Mouse (Mus musculus) E14TG2a.4 (cell line): ENCODE measurements around the gene Colec11.

ENCODE experiments used
- H3K27me3 ChIP-seq: 2 replicates; pipeline ENCODE4 v1.6.1; 2014; ENCODE audit warnings: low read length, control low read depth; ENCODE audit not compliant: insufficient read depth
- H3K36me3 ChIP-seq: 2 replicates; pipeline ENCODE4 v1.6.1; 2014; ENCODE audit warnings: low read length, control low read depth; ENCODE audit not compliant: insufficient read depth
- H3K4me1 ChIP-seq: replicated peaks from 2 replicates; pipeline ENCODE4 v1.6.1; 2014; ENCODE audit warnings: low read depth, low read length, control low read depth
- H3K4me3 ChIP-seq: replicated peaks from 2 replicates; pipeline ENCODE4 v1.5.1; 2014; ENCODE audit warnings: mild to moderate bottlenecking, low read length
- H3K9me3 ChIP-seq: 2 replicates; pipeline ENCODE4 v1.6.1; 2014; ENCODE audit warnings: low read length, control low read depth
- CTCF ChIP-seq: conservative IDR thresholded peaks from 2 replicates; pipeline ENCODE4 v1.5.1; 2014; ENCODE audit warnings: low read length
- NANOG ChIP-seq: IDR thresholded peaks from 2 replicates; pipeline ENCODE4 v1.6.1; 2014; ENCODE audit warnings: borderline replicate concordance, low read length, mixed read lengths
- POU5F1 ChIP-seq: IDR thresholded peaks from 2 replicates; pipeline ENCODE4 v1.6.1; 2014; ENCODE audit warnings: low read length, borderline replicate concordance

Gene Colec11

DNA sequence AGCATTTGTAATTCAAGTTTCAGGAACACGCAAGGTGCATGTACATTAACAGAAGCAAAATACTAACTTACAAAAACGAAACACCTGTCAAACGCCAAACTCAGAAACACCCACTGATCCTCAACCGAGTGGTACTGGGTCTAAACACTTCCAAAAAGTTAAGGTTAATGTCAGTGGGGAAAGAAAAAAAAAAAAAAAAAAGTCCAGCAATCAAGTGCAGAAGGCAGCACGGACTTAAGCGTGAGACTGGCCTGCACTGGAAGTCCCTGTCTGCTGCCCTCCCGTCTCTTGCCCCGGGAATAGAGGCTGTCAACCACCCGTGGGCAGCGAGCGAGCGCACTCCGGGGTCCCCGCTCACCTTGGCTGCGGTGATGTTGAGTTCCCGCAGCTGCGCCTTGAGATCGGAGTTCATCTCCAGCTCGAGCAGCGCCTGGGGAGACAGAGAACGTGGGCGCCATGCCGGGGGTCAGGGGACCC lies 11.9 kb upstream of the Colec11 start:
- peak overlapping the region; percentile 94 for H3K4me3 ChIP-seq
- H3K9me3 ChIP-seq: no peaks in the 10 kb centered on the region
- H3K4me1 ChIP-seq: peaks cover 34% of the 10 kb centered on the region
- peaks cover 50% of the 10 kb centered on the region for H3K36me3 ChIP-seq
- TF ChIP-seq CTCF (no peak), POU5F1 (no peak), NANOG (no peak)
- H3K27me3 ChIP-seq: no peaks in the 10 kb centered on the region

DNA sequence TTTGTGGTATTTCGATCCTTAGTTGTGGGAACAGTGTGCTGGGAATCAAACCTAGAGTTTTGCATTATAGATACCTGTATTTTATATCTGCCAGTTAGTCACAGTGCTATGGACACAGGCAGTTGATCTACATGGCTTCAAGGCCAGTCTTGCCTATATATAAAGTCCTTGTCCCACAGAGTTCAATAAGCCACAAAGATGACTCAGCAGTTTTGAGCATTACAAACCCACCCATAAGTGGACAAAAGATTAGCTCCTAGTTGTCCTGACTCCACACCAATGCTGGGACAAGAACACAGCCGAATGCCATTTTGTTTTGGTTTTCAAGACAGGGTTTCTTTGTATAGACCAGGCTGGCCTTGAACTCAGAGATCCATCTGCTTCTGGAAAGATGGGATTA lies 5.3 kb upstream of the Colec11 start:
- peaks cover 41% of the 10 kb centered on the region for H3K4me1 ChIP-seq
- TF ChIP-seq NANOG (no peak), POU5F1 (no peak), CTCF (no peak)
- no peaks in the 10 kb centered on the region for H3K9me3 ChIP-seq
- no peaks in the 10 kb centered on the region for H3K27me3 ChIP-seq
- peaks cover 53% of the 10 kb centered on the region for H3K36me3 ChIP-seq
- H3K4me3 ChIP-seq: no peak overlapping the region

DNA sequence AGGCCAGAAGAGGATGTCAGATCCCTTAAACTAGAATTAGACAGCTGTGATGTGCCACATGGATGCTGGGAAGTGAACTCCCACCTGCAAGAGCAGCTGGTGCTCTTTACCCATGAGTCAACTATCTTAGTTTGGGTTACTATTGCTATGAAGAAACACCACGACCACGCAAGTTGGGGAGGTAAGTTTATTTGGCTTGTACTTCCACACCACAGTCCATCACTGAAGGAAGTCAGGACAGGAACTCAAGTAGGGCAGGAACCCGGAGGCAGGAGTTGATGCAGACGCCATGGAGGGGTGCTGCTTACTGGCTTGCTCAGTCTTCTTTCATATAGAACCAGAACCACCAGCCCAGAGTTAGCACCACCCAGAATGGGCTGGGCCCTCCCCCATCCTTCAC lies 3.9 kb upstream of the Colec11 start:
- TF ChIP-seq POU5F1 (no peak), NANOG (no peak), CTCF (no peak)

DNA sequence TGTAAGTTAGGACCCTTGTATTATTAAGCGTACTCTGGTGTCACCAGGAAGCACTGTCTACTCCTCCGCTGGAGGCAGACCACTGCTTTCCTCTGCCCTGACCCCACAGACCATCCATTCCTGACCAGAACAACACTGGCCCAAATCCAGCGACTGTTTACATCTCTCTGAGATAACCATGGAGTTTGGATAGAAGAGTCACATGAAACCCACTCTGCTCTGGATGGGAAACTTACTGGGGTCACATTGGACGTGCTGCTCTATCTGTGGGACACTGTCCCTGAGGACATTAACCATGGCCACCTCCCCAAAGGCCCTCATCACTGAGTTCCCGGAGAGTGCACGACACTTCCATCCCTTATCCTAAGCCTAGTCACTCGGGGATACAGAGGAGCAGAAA lies 2.2 kb upstream of the Colec11 start:
- TF ChIP-seq POU5F1: no peak
- no peak for TF ChIP-seq CTCF
- no peak for TF ChIP-seq NANOG
- peaks cover 23% of the 10 kb centered on the region for H3K36me3 ChIP-seq
- H3K4me3 ChIP-seq: no peak overlapping the region
- no peaks in the 10 kb centered on the region for H3K9me3 ChIP-seq
- peaks cover 13% of the 10 kb centered on the region for H3K4me1 ChIP-seq
- H3K27me3 ChIP-seq: no peaks in the 10 kb centered on the region

More for the DNA sequence above, 3.9 kb upstream of the Colec11 start:
- Histone ChIP-seq H3K27me3 (no peaks in the 10 kb centered on the region), H3K4me3 (no peak overlapping the region), H3K9me3 (no peaks in the 10 kb centered on the region), H3K36me3 (peaks cover 40% of the 10 kb centered on the region), H3K4me1 (peaks cover 29% of the 10 kb centered on the region)

DNA sequence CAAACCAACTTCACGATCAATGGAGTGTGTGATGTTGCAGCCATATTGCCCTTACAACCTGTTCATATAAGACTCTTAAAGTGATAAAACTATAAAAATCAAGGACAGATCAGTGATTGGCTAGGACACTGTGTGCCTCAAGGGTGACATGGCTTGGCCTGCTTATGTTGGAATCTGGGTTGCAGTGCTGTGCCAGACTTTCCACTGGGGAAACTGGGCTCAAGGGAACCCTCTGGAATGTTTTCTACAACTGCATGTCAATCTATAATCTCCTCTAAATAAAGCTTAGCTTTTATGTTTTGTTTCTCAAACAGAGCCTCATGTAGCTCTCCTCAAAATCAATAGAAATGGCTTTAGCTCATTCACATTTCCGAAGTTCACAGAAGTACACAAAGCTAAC lies 1.1 kb upstream of the Colec11 start:
- H3K9me3 ChIP-seq: no peaks in the 10 kb centered on the region
- TF ChIP-seq NANOG: no peak
- no peak for TF ChIP-seq POU5F1
- no peak for TF ChIP-seq CTCF

DNA sequence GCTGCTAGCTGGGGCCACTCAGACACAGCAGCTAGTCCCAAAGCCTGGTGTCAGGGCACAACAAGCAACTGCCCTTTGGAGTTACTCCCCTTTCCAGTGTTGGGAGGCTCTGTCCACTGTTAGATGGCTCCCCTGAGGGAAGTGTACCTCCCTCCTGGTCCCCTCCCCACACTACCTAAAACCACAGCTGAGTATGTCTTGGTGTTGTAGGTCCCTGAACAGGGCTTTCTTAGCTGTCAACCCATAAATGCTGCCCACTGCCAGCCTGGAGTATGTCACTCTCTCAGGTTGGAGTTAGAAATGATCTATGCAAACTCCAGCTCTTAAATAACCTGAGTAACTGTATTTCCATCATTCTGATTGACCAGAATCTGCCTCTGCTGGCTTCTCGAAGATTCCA lies 536 bp downstream of the Colec11 start:
- H3K4me3 ChIP-seq: no peak overlapping the region
- TF ChIP-seq CTCF: no peak
- no peak for TF ChIP-seq POU5F1
- no peak for TF ChIP-seq NANOG
- H3K27me3 ChIP-seq: no peaks in the 10 kb centered on the region
- no peaks in the 10 kb centered on the region for H3K4me1 ChIP-seq
- no peaks in the 10 kb centered on the region for H3K9me3 ChIP-seq
- H3K36me3 ChIP-seq: no peaks in the 10 kb centered on the region

More for the DNA sequence above, 1.1 kb upstream of the Colec11 start:
- Histone ChIP-seq H3K36me3 (peaks cover 12% of the 10 kb centered on the region), H3K4me1 (peaks cover 1% of the 10 kb centered on the region; the same call in 1 of the 2 replicates), H3K27me3 (no peaks in the 10 kb centered on the region), H3K4me3 (no peak overlapping the region)

DNA sequence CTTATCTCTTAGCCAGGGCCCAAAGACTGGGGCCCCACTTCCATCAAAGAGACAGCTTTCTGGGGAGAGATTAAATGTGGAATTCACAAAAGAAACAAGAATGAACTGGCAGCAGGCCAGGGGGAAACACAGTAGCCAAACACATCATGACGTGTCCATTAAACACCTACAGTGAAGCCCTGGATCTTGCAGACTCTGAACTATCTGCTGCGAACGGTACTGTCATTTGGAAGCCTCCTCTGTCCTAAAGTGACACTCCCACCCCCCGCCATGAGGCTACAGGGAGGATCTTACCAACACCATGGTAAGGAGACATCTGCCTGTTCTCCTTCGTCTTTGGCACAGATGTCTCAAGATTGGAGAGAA lies 1.0 kb downstream of the Colec11 start:
- H3K36me3 ChIP-seq: no peaks in the 10 kb centered on the region
- H3K27me3 ChIP-seq: no peaks in the 10 kb centered on the region
- TF ChIP-seq CTCF (no peak), POU5F1 (no peak), NANOG (no peak)
- no peak overlapping the region for H3K4me3 ChIP-seq
- no peaks in the 10 kb centered on the region for H3K9me3 ChIP-seq
- no peaks in the 10 kb centered on the region for H3K4me1 ChIP-seq

DNA sequence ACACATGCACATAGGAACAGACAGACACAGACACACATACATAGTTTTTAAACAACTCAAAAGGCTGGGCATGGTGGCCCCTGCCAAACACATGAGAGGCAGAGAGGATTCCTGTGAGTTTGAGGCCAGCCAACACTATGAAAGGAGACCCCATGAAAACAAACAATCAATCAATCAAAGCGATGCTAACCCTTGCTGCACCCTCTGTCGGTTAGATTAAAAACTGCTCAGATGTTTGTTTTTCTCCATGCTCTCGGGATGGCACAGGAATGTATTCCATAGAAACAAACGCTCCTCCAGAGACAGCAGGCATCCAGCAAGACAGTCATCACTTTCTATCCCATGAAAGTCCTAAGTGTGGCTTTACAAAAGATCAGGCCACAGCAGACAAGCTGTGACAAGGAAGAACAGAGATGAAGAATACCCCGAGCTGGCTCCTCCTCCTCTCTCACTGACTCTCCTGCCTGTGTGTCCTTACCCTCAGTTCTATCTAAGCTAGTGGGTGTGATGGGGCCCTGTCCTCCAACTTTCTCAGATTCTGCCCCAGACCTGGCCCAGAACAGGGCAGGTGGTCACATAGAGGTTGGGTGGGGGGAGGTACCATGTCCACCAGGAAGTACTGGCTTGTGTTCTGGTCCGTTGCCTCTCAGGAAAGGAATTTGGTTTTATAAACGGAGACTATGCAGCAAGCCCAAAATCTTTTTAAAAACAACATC lies 1.6 kb downstream of the Colec11 start:
- Histone ChIP-seq H3K9me3 (no peaks in the 10 kb centered on the region), H3K4me3 (no peak overlapping the region), H3K4me1 (no peaks in the 10 kb centered on the region), H3K27me3 (no peaks in the 10 kb centered on the region), H3K36me3 (no peaks in the 10 kb centered on the region)
- no peak for TF ChIP-seq POU5F1
- TF ChIP-seq NANOG: no peak
- no peak for TF ChIP-seq CTCF

DNA sequence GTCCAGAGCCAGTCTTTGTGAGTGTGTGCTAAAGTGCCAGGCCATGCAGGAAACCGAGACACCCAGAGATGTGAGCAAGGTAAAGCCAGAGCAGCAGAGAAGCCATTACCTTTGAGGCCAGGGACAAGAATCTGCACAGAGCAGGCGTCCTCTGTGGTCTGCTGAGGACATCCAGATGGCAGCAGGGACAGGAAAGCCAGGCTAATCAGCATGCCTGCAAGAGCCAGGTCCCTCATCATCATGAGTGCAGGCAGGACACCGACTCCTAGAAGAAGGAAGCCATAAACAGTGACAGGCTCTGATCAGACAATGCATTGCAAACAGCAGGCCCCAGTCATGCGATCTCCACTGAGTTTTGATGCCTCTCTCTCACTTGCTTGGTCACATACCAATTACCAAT lies 5.9 kb downstream of the Colec11 start:
- no peaks in the 10 kb centered on the region for H3K27me3 ChIP-seq
- no peak for TF ChIP-seq CTCF
- TF ChIP-seq POU5F1: no peak
- TF ChIP-seq NANOG: no peak
- H3K9me3 ChIP-seq: peaks cover 24% of the 10 kb centered on the region
- H3K4me3 ChIP-seq: no peak overlapping the region
- H3K36me3 ChIP-seq: no peaks in the 10 kb centered on the region
- no peaks in the 10 kb centered on the region for H3K4me1 ChIP-seq
